Mouse (Mus musculus) bone marrow, adult 2 months (tissue): ENCODE results near the gene Trim80.

Experiments used
- CTCF ChIP-seq: fragments of 200-500 bp; IDR thresholded peaks from 2 replicates; pipeline ENCODE4 v1.5.1; 2011; ENCODE audit warnings: low read length, control low read depth; ENCODE audit not compliant: control insufficient read depth, insufficient read depth
- POLR2A ChIP-seq: fragments of 200-500 bp; IDR thresholded peaks from 2 replicates; pipeline ENCODE4 v1.6.1; 2011; ENCODE audit warnings: low read depth, mild to moderate bottlenecking, control low read depth, low read length, borderline replicate concordance; ENCODE audit not compliant: control insufficient read depth

DNA sequence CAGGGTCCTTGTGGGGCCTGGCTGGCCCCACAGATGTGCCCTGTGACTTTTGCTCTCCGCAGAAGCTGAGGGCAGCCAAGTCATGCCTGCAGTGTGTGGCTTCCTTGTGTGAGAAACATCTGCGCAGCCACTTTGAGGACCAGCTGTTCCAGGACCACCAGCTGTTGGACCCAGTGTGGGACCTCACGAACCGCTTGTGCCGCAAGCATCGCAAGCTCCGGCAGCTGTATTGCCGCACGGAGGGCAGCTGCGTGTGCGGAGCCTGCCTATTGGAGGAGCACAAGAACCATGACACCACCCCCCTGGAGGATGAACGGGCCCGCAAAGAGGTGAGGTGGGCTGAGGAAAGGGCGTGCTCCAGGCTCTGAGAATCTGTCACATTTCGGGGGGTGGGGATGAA is 1.1 kb downstream of the Trim80 start:
- TF ChIP-seq POLR2A (no peak), CTCF (no peak)
